Mouse (Mus musculus) bone marrow, adult 2 months (tissue): ENCODE data around the gene Wipi1. TPM values are rescaled to one million over a fixed set of nuclear protein-coding genes. Genes with fewer than 3 reads are reported as not detected.

ENCODE experiments used
- H3K27ac ChIP-seq: fragments of 200-500 bp; 2 replicates; pipeline ENCODE4 v1.5.1; 2012; ENCODE audit warnings: low read depth, mild to moderate bottlenecking, control low read depth, inconsistent platforms, low read length; ENCODE audit not compliant: control insufficient read depth, poor library complexity, insufficient read depth
- H3K4me1 ChIP-seq: fragments of 200-500 bp; 2 replicates; pipeline ENCODE4 v1.6.1; 2011; ENCODE audit warnings: low read length; ENCODE audit not compliant: control insufficient read depth, insufficient read depth
- H3K4me3 ChIP-seq: fragments of 200-500 bp; replicated peaks from 2 replicates; pipeline ENCODE3; 2011; ENCODE audit warnings: mild to moderate bottlenecking, low read depth, low read length, control low read depth; ENCODE audit not compliant: control insufficient read depth
- CTCF ChIP-seq: fragments of 200-500 bp; IDR thresholded peaks from 2 replicates; pipeline ENCODE4 v1.5.1; 2011; ENCODE audit warnings: low read length, control low read depth; ENCODE audit not compliant: control insufficient read depth, insufficient read depth
- POLR2A ChIP-seq: fragments of 200-500 bp; IDR thresholded peaks from 2 replicates; pipeline ENCODE4 v1.6.1; 2011; ENCODE audit warnings: low read depth, mild to moderate bottlenecking, control low read depth, low read length, borderline replicate concordance; ENCODE audit not compliant: control insufficient read depth
- WGBS: fragments of 180-500 bp; shearing (Covaris S2); methylation state at CpG from one replicate; pipeline ENCODE4 v1.1.7; 2018; 5-methylcytosine and 5-hydroxymethylcytosine counted together
- polyA plus RNA-seq: library from polyadenylated mRNA; stranded (reverse); fragments of >200 nt; gene quantifications from 2 replicates; pipeline ENCODE4 v1.2.4, GENCODE M21; 2011; ENCODE audit warnings: low replicate concordance; ENCODE audit not compliant: missing spikeins, insufficient read depth, insufficient read length

Wipi1 gene
- polyA plus RNA-seq, 1 experiment: 13.3 TPM

GRCm38 (mm10) chr11:109612871-109613529 lies 1.2 kb upstream of the Wipi1 start:
- H3K4me3 ChIP-seq: no peak overlapping the region
- WGBS: 60% methylated on average over 7 of the region's 7 CpGs
- TF ChIP-seq CTCF (no peak), POLR2A (no peak)
- H3K4me1 ChIP-seq: peaks cover 6% of the 10 kb centered on the region
- H3K27ac ChIP-seq: peak overlapping the region; percentile 82

GRCm38 (mm10) chr11:109610795-109611302 lies 918 bp downstream of the Wipi1 start:
- Histone ChIP-seq H3K4me1 (peaks cover 3% of the 10 kb centered on the region), H3K4me3 (peak overlapping the region; percentile 90), H3K27ac (peak overlapping the region; percentile 94)
- TF ChIP-seq CTCF: no peak; the same call in 1 of the 2 replicates
- TF ChIP-seq POLR2A: no peak
- under 1% methylated on average over 26 of the region's 26 CpGs for WGBS

GRCm38 (mm10) chr11:109610046-109610794 lies 1.5 kb downstream of the Wipi1 start:
- TF ChIP-seq POLR2A (no peak), CTCF (no peak)
- Histone ChIP-seq H3K27ac (peak overlapping the region; percentile 94), H3K4me1 (peaks cover 3% of the 10 kb centered on the region), H3K4me3 (peak overlapping the region; percentile 90)
- WGBS: 32% methylated on average over 9 of the region's 9 CpGs

GRCm38 (mm10) chr11:109608976-109609625 lies 2.7 kb downstream of the Wipi1 start:
- no peak overlapping the region; the same call in 1 of the 2 replicates for H3K27ac ChIP-seq
- H3K4me3 ChIP-seq: peak overlapping the region; percentile 51
- no peak for TF ChIP-seq POLR2A
- no peak for TF ChIP-seq CTCF
- 56% methylated on average over 6 of the region's 6 CpGs for WGBS
- peaks cover 1% of the 10 kb centered on the region; the same call in 1 of the 2 replicates for H3K4me1 ChIP-seq

- H3K4me3 ChIP-seq: no peak overlapping the region
- peaks cover 1% of the 10 kb centered on the region; the same call in 1 of the 2 replicates for H3K4me1 ChIP-seq
- H3K27ac ChIP-seq: no peak overlapping the region
- WGBS: 83% methylated on average over 6 of the region's 6 CpGs
- TF ChIP-seq CTCF: no peak
These were observed 4.2 kb downstream of the Wipi1 start for GRCm38 (mm10) chr11:109607600-109607999.

GRCm38 (mm10) chr11:109598778-109599570 lies 12.8 kb downstream of the Wipi1 start:
- Histone ChIP-seq H3K27ac (no peak overlapping the region; the same call in 1 of the 2 replicates), H3K4me1 (no peaks in the 10 kb centered on the region), H3K4me3 (no peak overlapping the region)
- 79% methylated on average over 12 of the region's 12 CpGs for WGBS
- TF ChIP-seq CTCF: no peak

GRCm38 (mm10) chr11:109594761-109595160 lies 17.0 kb downstream of the Wipi1 start:
- TF ChIP-seq POLR2A (no peak), CTCF (no peak)
- Histone ChIP-seq H3K4me3 (no peak overlapping the region), H3K4me1 (no peaks in the 10 kb centered on the region), H3K27ac (no peak overlapping the region)
- 69% methylated on average over 8 of the region's 8 CpGs for WGBS
